Mouse (Mus musculus): ENCODE results near the gene Gm12355. TPM values are rescaled to one million over a fixed set of nuclear protein-coding genes. Genes with fewer than 3 reads are reported as not detected.
A peak's percentile ranks its signal among the peaks of the same experiment; 100 is the strongest.

Gm12355 gene
- total and polyA plus RNA-seq, 3 experiments = 7.9 to 10.8 TPM; not detected in 1

DNA sequence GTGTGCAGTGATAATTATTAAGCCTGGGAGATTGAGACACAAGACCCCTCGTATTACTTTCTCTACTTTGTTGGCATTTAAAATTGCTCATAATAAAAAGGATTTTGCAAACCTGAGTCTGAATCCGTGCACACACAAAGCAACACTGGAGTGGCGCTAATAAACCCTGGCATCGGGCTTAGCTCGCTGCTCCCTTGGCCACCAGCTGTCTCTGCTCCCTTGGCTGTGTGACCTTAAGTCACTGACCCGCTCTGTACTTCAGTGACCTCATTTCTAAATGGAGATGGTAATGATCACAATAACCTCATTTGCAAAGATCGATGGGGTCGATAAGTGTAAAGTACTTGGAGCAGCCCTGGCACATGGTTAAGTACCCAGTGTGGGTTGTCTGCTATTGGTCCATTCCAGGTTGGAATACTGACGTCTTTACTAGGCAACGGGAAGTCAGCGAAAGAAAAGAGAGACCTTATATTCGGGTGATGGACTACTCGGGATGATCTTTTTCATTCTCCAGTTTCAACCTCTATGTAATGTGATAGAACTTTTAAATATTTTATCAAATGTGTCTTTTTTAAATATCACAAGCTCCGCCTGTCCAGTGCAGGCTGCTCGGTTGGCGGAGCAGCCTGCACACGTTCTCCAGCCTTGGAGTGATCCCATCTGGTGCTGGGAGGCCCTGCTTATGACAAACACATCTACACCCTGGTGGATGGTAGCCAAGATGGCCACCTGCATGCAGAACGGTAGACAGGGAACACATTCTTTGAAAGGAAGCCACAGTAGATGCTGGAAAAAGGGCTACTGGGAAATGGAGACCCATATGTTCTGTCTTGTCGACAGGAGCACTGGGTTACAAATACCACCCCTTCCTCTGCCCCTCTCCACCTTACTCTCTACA lies 34.7 kb downstream of the Gm12355 start:
- Histone ChIP-seq H3K27me3 (ENCODE audit: control insufficient read depth, insufficient read depth, low read length) (no peaks in the 10 kb centered on the region), H3K79me2 (replicated peaks; ENCODE audit: control insufficient read depth, insufficient read depth, low read length) (no peaks in the 10 kb centered on the region), H3K9ac (ENCODE audit: low read depth, low read length) (no peak overlapping the region), H3K36me3 (ENCODE audit: control insufficient read depth, insufficient read depth, low read length) (no peaks in the 10 kb centered on the region), H3K4me3 (no peak overlapping the region), H3K4me1 (ENCODE audit: control insufficient read depth, insufficient read depth, low read length) (peaks cover 5% of the 10 kb centered on the region), H3K27ac (no peak overlapping the region)
- TF ChIP-seq EP300 (IDR thresholded peaks at IDR 0.05; ENCODE audit: insufficient read depth, low read depth, low read length) (no peak), POLR2A (IDR thresholded peaks at IDR 0.05; ENCODE audit: insufficient read depth, low read depth, low read length) (no peak), CTCF (IDR thresholded peaks at IDR 0.05) (no peak)
- 66% methylated on average over 19 of the region's 19 CpGs for WGBS
- intact Hi-C loops (cut with DNase I) = no loop called here
- no peak for DNase-seq

DNA sequence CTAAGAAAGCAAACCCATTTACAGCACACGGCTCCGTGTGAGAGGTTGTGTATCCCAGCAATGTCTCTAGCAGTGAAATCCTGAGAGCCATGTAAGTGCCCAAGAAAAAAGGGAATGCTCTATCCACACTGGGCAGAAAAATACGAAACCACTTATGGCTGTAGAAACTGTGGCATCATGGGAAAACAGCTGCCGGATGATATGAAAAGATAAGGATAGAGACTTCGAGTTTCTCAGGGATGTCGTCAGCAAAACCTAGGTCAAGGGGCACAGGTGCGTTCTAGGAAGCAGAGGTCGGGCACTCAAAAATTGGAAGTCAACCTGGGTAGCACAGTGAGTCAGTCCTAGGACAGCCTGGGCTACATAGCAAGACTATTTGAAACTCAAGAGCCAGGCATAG lies 36.2 kb downstream of the Gm12355 start:
- WGBS = 59% methylated on average over 8 of the region's 8 CpGs
- Histone ChIP-seq H3K4me3 (no peak overlapping the region), H3K9ac (ENCODE audit: low read depth, low read length) (peak overlapping the region; percentile 8; the same call in 1 of the 2 replicates), H3K27ac (peak overlapping the region; percentile 90), H3K79me2 (replicated peaks; ENCODE audit: control insufficient read depth, insufficient read depth, low read length) (no peaks in the 10 kb centered on the region), H3K36me3 (ENCODE audit: control insufficient read depth, insufficient read depth, low read length) (no peaks in the 10 kb centered on the region), H3K27me3 (ENCODE audit: control insufficient read depth, insufficient read depth, low read length) (no peaks in the 10 kb centered on the region), H3K4me1 (ENCODE audit: control insufficient read depth, insufficient read depth, low read length) (peaks cover 10% of the 10 kb centered on the region)
- no peak for DNase-seq
- intact Hi-C loops (cut with DNase I) = no loop called here
- no peak for TF ChIP-seq CTCF (IDR thresholded peaks at IDR 0.05)
- TF ChIP-seq EP300 (IDR thresholded peaks at IDR 0.05; ENCODE audit: insufficient read depth, low read depth, low read length) = no peak
- no peak for TF ChIP-seq POLR2A (IDR thresholded peaks at IDR 0.05; ENCODE audit: insufficient read depth, low read depth, low read length)

DNA sequence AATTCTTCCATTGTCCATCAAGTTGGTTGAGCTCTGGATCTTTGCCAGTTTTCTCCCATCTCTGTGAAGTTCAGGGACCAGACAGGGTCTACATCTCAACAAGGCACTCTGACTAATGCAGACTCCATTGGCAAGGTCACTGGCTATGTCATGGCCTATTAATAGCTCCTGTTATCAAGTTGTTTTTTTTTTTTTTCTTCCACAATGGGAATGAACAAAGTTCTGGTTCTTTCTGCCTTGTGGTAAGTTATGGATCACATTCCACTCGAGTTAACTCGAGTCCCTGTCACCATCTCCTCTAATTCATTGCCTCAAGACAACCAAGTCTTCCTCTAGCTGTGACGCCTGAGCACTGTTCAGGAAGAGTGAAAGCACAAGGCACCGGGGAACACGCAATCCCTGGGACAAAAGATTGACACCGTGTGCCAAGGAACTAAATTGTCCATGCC lies 36.6 kb downstream of the Gm12355 start:
- H3K9ac ChIP-seq (ENCODE audit: low read depth, low read length) = peak overlapping the region; percentile 8; the same call in 1 of the 2 replicates
- H3K4me3 ChIP-seq = no peak overlapping the region
- no peaks in the 10 kb centered on the region for H3K79me2 ChIP-seq (replicated peaks; ENCODE audit: control insufficient read depth, insufficient read depth, low read length)
- H3K27me3 ChIP-seq (ENCODE audit: control insufficient read depth, insufficient read depth, low read length) = no peaks in the 10 kb centered on the region
- no peak for DNase-seq
- H3K4me1 ChIP-seq (ENCODE audit: control insufficient read depth, insufficient read depth, low read length) = peaks cover 11% of the 10 kb centered on the region
- intact Hi-C loops (cut with DNase I) = no loop called here
- H3K36me3 ChIP-seq (ENCODE audit: control insufficient read depth, insufficient read depth, low read length) = no peaks in the 10 kb centered on the region
- peak overlapping the region; percentile 90 for H3K27ac ChIP-seq
- 9% methylated on average over 6 of the region's 6 CpGs for WGBS
- TF ChIP-seq EP300 (IDR thresholded peaks at IDR 0.05; ENCODE audit: insufficient read depth, low read depth, low read length) (no peak), POLR2A (IDR thresholded peaks at IDR 0.05; ENCODE audit: insufficient read depth, low read depth, low read length) (no peak), CTCF (IDR thresholded peaks at IDR 0.05) (no peak)

DNA sequence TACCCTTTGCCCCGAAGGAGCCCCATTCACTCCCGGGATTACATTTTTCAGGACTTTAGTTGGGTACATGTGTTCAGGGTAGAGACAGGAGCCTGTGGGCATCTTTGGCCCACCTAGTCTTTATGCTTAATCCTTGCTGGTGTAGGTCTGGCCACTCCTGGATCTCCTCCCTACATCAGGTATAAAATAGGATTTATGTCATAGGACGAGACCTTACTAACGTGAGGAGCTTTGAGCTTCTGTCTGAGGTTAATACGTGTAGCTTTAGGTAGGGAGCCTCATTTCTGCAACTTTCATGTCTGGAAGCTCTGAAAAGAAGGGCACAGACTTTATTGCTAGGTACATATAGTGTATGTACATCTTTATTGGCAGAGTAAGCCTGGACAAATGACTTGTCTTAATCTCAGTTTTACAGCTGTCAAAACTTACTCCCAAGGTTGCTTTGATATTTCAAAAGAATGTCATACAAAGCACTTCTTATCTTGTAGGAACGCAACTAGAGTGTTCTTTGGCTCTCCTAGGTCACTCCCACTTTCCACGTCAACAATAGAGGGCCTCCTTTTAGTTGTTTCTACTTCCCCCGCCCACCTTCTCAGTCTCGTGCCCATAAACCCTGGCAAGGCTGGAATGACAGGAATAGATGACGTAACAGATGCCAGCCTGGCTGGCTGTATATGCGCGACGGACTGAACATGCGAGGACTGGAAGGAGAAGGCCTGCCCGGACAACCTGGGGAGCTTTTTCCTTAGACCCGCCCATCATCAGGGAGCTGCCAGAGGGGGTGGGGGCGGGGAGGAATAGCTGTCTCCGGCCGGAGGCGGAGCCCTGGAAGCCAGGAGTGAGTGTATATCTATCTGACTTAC lies 37.5 kb downstream of the Gm12355 start:
- DNase-seq = peak; percentile 87 to 88
- H3K36me3 ChIP-seq (ENCODE audit: control insufficient read depth, insufficient read depth, low read length) = no peaks in the 10 kb centered on the region
- peak overlapping the region; percentile 72 for H3K4me3 ChIP-seq
- TF ChIP-seq EP300 (IDR thresholded peaks at IDR 0.05; ENCODE audit: insufficient read depth, low read depth, low read length) (peak; percentile 42; the same call in 1 of the 2 replicates), CTCF (IDR thresholded peaks at IDR 0.05) (no peak), POLR2A (IDR thresholded peaks at IDR 0.05; ENCODE audit: insufficient read depth, low read depth, low read length) (0 out of 2 replicates have a peak, but pooled peaks have one; percentile 34)
- H3K27ac ChIP-seq = peak overlapping the region; percentile 90
- intact Hi-C loops (cut with DNase I) = loop anchor here (2.0 kb wide), 1 partner anchor 319 kb away; the partner anchor contains the start of gene Cdc6
- H3K27me3 ChIP-seq (ENCODE audit: control insufficient read depth, insufficient read depth, low read length) = no peaks in the 10 kb centered on the region
- no peaks in the 10 kb centered on the region for H3K79me2 ChIP-seq (replicated peaks; ENCODE audit: control insufficient read depth, insufficient read depth, low read length)
- peak overlapping the region; percentile 25 for H3K9ac ChIP-seq (ENCODE audit: low read depth, low read length)
- peaks cover 11% of the 10 kb centered on the region for H3K4me1 ChIP-seq (ENCODE audit: control insufficient read depth, insufficient read depth, low read length)
- WGBS = 8% methylated on average over 20 of the region's 20 CpGs

DNA sequence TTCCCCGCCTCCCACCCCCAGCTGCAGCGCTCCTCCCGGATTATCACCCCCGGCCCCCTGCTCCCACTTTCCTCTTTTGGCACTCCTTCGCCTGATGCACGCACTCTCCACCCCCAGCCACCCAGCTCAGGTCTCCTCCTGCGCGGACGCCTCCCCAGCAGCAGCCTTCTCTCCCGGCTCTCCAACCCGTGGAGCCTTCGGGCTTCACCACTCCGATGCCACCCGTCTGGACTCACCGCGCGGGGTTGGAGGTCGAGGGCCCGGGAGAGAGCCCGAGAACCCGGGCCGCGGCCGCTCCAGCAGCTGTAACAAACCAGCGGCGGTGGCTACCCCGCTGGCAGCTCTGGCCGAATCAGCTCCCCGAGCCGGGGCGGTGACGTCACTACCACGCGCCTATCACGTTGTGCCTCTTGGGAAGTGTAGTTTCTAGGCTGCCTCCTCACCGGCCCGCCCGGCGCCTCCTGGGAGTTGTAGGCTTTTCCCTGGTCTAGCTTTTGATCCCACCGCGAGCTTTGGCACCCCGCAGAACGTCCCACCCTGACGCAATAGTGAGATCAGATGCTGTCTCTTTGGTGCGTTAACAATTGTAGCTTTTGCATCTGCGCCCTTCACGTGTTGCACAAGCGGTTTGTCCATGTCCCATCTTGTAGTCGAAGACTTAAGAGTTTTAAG lies 38.4 kb downstream of the Gm12355 start, which contains the start of gene Ormdl3:
Ormdl3 (minus strand) TSS at position 477 of the 672 bp plus-strand sequence.
- Histone ChIP-seq H3K9ac (ENCODE audit: low read depth, low read length) (peak within 1 kb of the TSS; percentile 85), H3K27ac (peak within 1 kb of the TSS; percentile 90), H3K4me3 (peak within 1 kb of the TSS; percentile 72), H3K4me1 (ENCODE audit: control insufficient read depth, insufficient read depth, low read length) (peaks cover 11% of the 10 kb centered on the region), H3K36me3 (ENCODE audit: control insufficient read depth, insufficient read depth, low read length) (no peaks in the 10 kb centered on the region), H3K27me3 (ENCODE audit: control insufficient read depth, insufficient read depth, low read length) (no peaks in the 10 kb centered on the region), H3K79me2 (replicated peaks; ENCODE audit: control insufficient read depth, insufficient read depth, low read length) (no peaks in the 10 kb centered on the region)
- intact Hi-C loops (cut with DNase I) = loop anchor here (2.0 kb wide), 1 partner anchor 320 kb away; the partner anchor contains the start of gene Cdc6
- under 1% methylated on average over 49 of the region's 49 CpGs for WGBS
- peak; percentile 98 for DNase-seq
- TF ChIP-seq EP300 (IDR thresholded peaks at IDR 0.05; ENCODE audit: insufficient read depth, low read depth, low read length) = 0 out of 2 replicates have a peak, but pooled peaks have one; percentile 32
- peak; percentile 67 for TF ChIP-seq POLR2A (IDR thresholded peaks at IDR 0.05; ENCODE audit: insufficient read depth, low read depth, low read length)
- TF ChIP-seq CTCF (IDR thresholded peaks at IDR 0.05) = no peak
